Mouse (Mus musculus) testis, adult 2 months (tissue): Measurements from ENCODE around the gene Pcsk5.

Experiments
- CTCF ChIP-seq: fragments of 200-500 bp; IDR thresholded peaks from 2 replicates; pipeline ENCODE4 v1.5.1; 2012; ENCODE audit warnings: low read depth, mild to moderate bottlenecking, inconsistent platforms, low read length, moderate library complexity; ENCODE audit not compliant: control insufficient read depth, insufficient read depth, insufficient replicate concordance
- POLR2A ChIP-seq: fragments of 200-500 bp; IDR thresholded peaks from 2 replicates; pipeline ENCODE4 v1.6.1; 2012; ENCODE audit warnings: low read depth, mild to moderate bottlenecking, inconsistent platforms, low read length, moderate library complexity; ENCODE audit not compliant: control insufficient read depth

GRCm38 (mm10) chr19:17396802-17397201 is 440.6 kb downstream of the Pcsk5 start:
- TF ChIP-seq CTCF (no peak), POLR2A (no peak)
